Mouse (Mus musculus) small intestine, adult 2 months (tissue): ENCODE measurements around the gene Cdca3. TPM values are rescaled to one million over a fixed set of nuclear protein-coding genes. Genes with fewer than 3 reads are reported as not detected.
"Not testable (repeated sequence)": the region's sequence is repeated elsewhere in the genome, so short reads cannot be mapped to it uniquely, and the experiment has no call there.

Experiments
- H3K27ac ChIP-seq: fragments of 200-500 bp; 2 replicates; pipeline ENCODE4 v1.5.1; 2012; ENCODE audit warnings: low read depth, low read length, control low read depth, inconsistent platforms; ENCODE audit not compliant: insufficient read depth
- H3K27me3 ChIP-seq: fragments of 200-500 bp; 2 replicates; pipeline ENCODE4 v1.6.1; 2012; ENCODE audit warnings: mild to moderate bottlenecking, moderate library complexity, low read length, inconsistent platforms; ENCODE audit not compliant: control insufficient read depth, insufficient read depth
- H3K36me3 ChIP-seq: fragments of 200-500 bp; 2 replicates; pipeline ENCODE4 v1.6.1; 2012; ENCODE audit warnings: mild to moderate bottlenecking, low read length, control low read depth, inconsistent platforms; ENCODE audit not compliant: control insufficient read depth, insufficient read depth
- H3K4me1 ChIP-seq: fragments of 200-500 bp; 2 replicates; pipeline ENCODE4 v1.6.1; 2012; ENCODE audit warnings: low read length, inconsistent platforms, mixed read lengths; ENCODE audit not compliant: control insufficient read depth, insufficient read depth, insufficient read length
- H3K4me3 ChIP-seq: fragments of 200-500 bp; 2 replicates; pipeline ENCODE4 v1.5.1; 2012; ENCODE audit warnings: low read depth, mild to moderate bottlenecking, control low read depth, inconsistent platforms, low read length, moderate library complexity
- CTCF ChIP-seq: fragments of 200-500 bp; IDR thresholded peaks from 2 replicates; pipeline ENCODE4 v1.5.1; 2012; ENCODE audit warnings: low read depth, mild to moderate bottlenecking, control low read depth, inconsistent platforms, low read length, moderate library complexity, mixed read lengths; ENCODE audit not compliant: insufficient replicate concordance, insufficient read length; ENCODE audit errors: extremely low read depth
- POLR2A ChIP-seq: fragments of 200-500 bp; IDR thresholded peaks from 2 replicates; pipeline ENCODE4 v1.6.1; 2012; ENCODE audit warnings: low read depth, mild to moderate bottlenecking, control low read depth, inconsistent platforms, low read length, moderate library complexity
- WGBS: fragments of 180-500 bp; shearing (Covaris S2); methylation state at CpG from one replicate; pipeline ENCODE4 v1.1.7; 2018; 5-methylcytosine and 5-hydroxymethylcytosine counted together
- polyA plus RNA-seq: library from polyadenylated mRNA; depleted of rRNA; stranded (reverse); fragments of >200 nt; gene quantifications from 2 replicates; pipeline ENCODE4 v1.2.3, GENCODE M21; 2012

Gene Cdca3
- polyA plus RNA-seq, 1 experiment, result 52.9 TPM

GRCm38 (mm10) chr6:124790121-124790520, 39.2 kb upstream of the Cdca3 start:
- TF ChIP-seq POLR2A (no peak), CTCF (no peak)
- Histone ChIP-seq H3K27me3 (no peaks in the 10 kb centered on the region), H3K36me3 (no peaks in the 10 kb centered on the region), H3K4me1 (no peaks in the 10 kb centered on the region), H3K4me3 (no peak overlapping the region), H3K27ac (no peak overlapping the region)
- 64% methylated on average over 4 of the region's 4 CpGs for WGBS

GRCm38 (mm10) chr6:124791911-124792310, 37.4 kb upstream of the Cdca3 start:
- WGBS, result 85% methylated on average over 3 of the region's 3 CpGs
- no peak overlapping the region for H3K4me3 ChIP-seq
- H3K27ac ChIP-seq, result no peak overlapping the region
- TF ChIP-seq POLR2A, result no peak
- TF ChIP-seq CTCF, result no peak
- H3K36me3 ChIP-seq, result no peaks in the 10 kb centered on the region
- H3K4me1 ChIP-seq, result no peaks in the 10 kb centered on the region
- H3K27me3 ChIP-seq, result no peaks in the 10 kb centered on the region

GRCm38 (mm10) chr6:124795781-124796180, 33.6 kb upstream of the Cdca3 start:
- TF ChIP-seq CTCF (no peak), POLR2A (no peak)
- H3K36me3 ChIP-seq, result no peaks in the 10 kb centered on the region
- no peak overlapping the region for H3K4me3 ChIP-seq
- no peaks in the 10 kb centered on the region for H3K27me3 ChIP-seq
- no peak overlapping the region for H3K27ac ChIP-seq
- 33% methylated on average over 4 of the region's 4 CpGs for whole genome bisulfite sequencing
- H3K4me1 ChIP-seq, result no peaks in the 10 kb centered on the region

- Histone ChIP-seq H3K4me1 (no peaks in the 10 kb centered on the region), H3K36me3 (no peaks in the 10 kb centered on the region), H3K27me3 (no peaks in the 10 kb centered on the region), H3K27ac (no peak overlapping the region), H3K4me3 (no peak overlapping the region)
- WGBS, result 38% methylated on average over 2 of the region's 2 CpGs
- TF ChIP-seq POLR2A (no peak), CTCF (no peak)
These were observed 33.1 kb upstream of the Cdca3 start for GRCm38 (mm10) chr6:124796200-124796599.

- H3K4me3 ChIP-seq, result not testable (repeated sequence)
These were observed 26.9 kb upstream of the Cdca3 start for GRCm38 (mm10) chr6:124802400-124802799.

GRCm38 (mm10) chr6:124803061-124803460, 26.3 kb upstream of the Cdca3 start:
- Histone ChIP-seq H3K4me3 (no peak overlapping the region), H3K4me1 (peaks cover 12% of the 10 kb centered on the region), H3K27me3 (no peaks in the 10 kb centered on the region), H3K27ac (no peak overlapping the region), H3K36me3 (no peaks in the 10 kb centered on the region)
- TF ChIP-seq CTCF (no peak), POLR2A (no peak)
- WGBS, result 81% methylated on average over 3 of the region's 3 CpGs

More at GRCm38 (mm10) chr6:124802400-124802799, 26.9 kb upstream of the Cdca3 start:
- not testable (repeated sequence) for H3K4me1 ChIP-seq, H3K36me3 ChIP-seq, H3K27me3 ChIP-seq
- WGBS, result 13% methylated on average over 7 of the region's 9 CpGs
- peak overlapping the region; percentile 74 for H3K27ac ChIP-seq

GRCm38 (mm10) chr6:124803691-124804090, 25.7 kb upstream of the Cdca3 start:
- WGBS, result 95% methylated on average over 4 of the region's 4 CpGs
- not testable (repeated sequence) for H3K27me3 ChIP-seq

GRCm38 (mm10) chr6:124804341-124804740, 25.0 kb upstream of the Cdca3 start:
- no peaks in the 10 kb centered on the region for H3K27me3 ChIP-seq
- no peak overlapping the region for H3K27ac ChIP-seq
- no peak overlapping the region for H3K4me3 ChIP-seq
- peaks cover 14% of the 10 kb centered on the region for H3K4me1 ChIP-seq
- WGBS, result 65% methylated on average over 3 of the region's 3 CpGs
- no peak for TF ChIP-seq POLR2A
- TF ChIP-seq CTCF, result no peak
- no peaks in the 10 kb centered on the region for H3K36me3 ChIP-seq

More at GRCm38 (mm10) chr6:124803691-124804090, 25.7 kb upstream of the Cdca3 start:
- not testable (repeated sequence) for H3K4me3 ChIP-seq, H3K36me3 ChIP-seq, H3K27ac ChIP-seq
- peaks cover 14% of the 10 kb centered on the region for H3K4me1 ChIP-seq
